Mouse (Mus musculus) liver, embryonic 16.5 days (tissue): ENCODE measurements around the gene Ezh2. TPM values are rescaled to one million over a fixed set of nuclear protein-coding genes. Genes with fewer than 3 reads are reported as not detected.

Experiments
- ATAC-seq: fragments of 200-750 bp; cut with Nextera tagmentation; 2 replicates; pipeline ENCODE4 v1.8.0; 2017; ENCODE audit warnings: low read depth, mild to moderate bottlenecking, moderate number of reproducible peaks, moderate library complexity
- H3K27ac ChIP-seq: fragments of 300-500 bp; sonication (generic); 2 replicates; pipeline ENCODE4 v1.5.1; 2014; ENCODE audit warnings: mild to moderate bottlenecking, low read length
- H3K27me3 ChIP-seq: fragments of 300-500 bp; sonication (generic); 2 replicates; pipeline ENCODE4 v1.6.1; 2014; ENCODE audit warnings: low read depth, low read length, mixed read lengths; ENCODE audit not compliant: control insufficient read depth, insufficient read depth
- H3K36me3 ChIP-seq: fragments of 300-500 bp; sonication (generic); 2 replicates; pipeline ENCODE4 v1.6.1; 2014; ENCODE audit warnings: mild to moderate bottlenecking; ENCODE audit not compliant: control insufficient read depth, insufficient read depth
- H3K4me1 ChIP-seq: fragments of 300-500 bp; sonication (generic); 2 replicates; pipeline ENCODE4 v1.6.1; 2014; ENCODE audit warnings: low read depth, low read length, mixed read lengths; ENCODE audit not compliant: control insufficient read depth
- H3K4me2 ChIP-seq: fragments of 300-500 bp; sonication (generic); 2 replicates; pipeline ENCODE4 v1.6.1; 2014; ENCODE audit warnings: low read depth, low read length, mixed read lengths
- H3K4me3 ChIP-seq: fragments of 300-500 bp; sonication (generic); 2 replicates; pipeline ENCODE4 v1.5.1; 2014; ENCODE audit warnings: low read depth, mild to moderate bottlenecking, low read length
- H3K9ac ChIP-seq: fragments of 300-500 bp; sonication (generic); 2 replicates; pipeline ENCODE4 v1.6.1; 2014; ENCODE audit warnings: low read depth, low read length
- H3K9me3 ChIP-seq: fragments of 300-500 bp; sonication (generic); replicated peaks from 2 replicates; pipeline ENCODE4 v1.6.1; 2016; ENCODE audit warnings: low read length; ENCODE audit not compliant: control insufficient read depth
- WGBS: fragments of 180-500 bp; shearing (Covaris S2); extraction: QIAGEN DNeasy Blood & Tissue Kit; methylation state at CpG from one replicate; pipeline ENCODE4 v1.1.7; 2014; ENCODE audit not compliant: insufficient replicate concordance; 5-methylcytosine and 5-hydroxymethylcytosine counted together
- polyA plus RNA-seq: library from polyadenylated mRNA; unstranded; fragments of >200 nt; fragmentation: Nextera tagmentation; extraction: Ambion mirVana; gene quantifications from 2 replicates; pipeline ENCODE4 v1.2.1, GENCODE M21; 2015

Ezh2 gene
- polyA plus RNA-seq, 1 experiment from 2014 or later: 42.3 TPM

GRCm38 (mm10) chr6:47560846-47561245 lies 34.3 kb downstream of the Ezh2 start:
- no peaks in the 10 kb centered on the region for H3K27me3 ChIP-seq
- WGBS: 48% methylated on average over 2 of the region's 2 CpGs
- peaks cover 15% of the 10 kb centered on the region for H3K4me1 ChIP-seq
- H3K9ac ChIP-seq: no peak overlapping the region
- no peaks in the 10 kb centered on the region for H3K9me3 ChIP-seq
- no peak for ATAC-seq
- no peak overlapping the region for H3K27ac ChIP-seq
- H3K4me3 ChIP-seq: no peak overlapping the region
- H3K36me3 ChIP-seq: peaks cover 33% of the 10 kb centered on the region
- H3K4me2 ChIP-seq: no peak overlapping the region

DNA sequence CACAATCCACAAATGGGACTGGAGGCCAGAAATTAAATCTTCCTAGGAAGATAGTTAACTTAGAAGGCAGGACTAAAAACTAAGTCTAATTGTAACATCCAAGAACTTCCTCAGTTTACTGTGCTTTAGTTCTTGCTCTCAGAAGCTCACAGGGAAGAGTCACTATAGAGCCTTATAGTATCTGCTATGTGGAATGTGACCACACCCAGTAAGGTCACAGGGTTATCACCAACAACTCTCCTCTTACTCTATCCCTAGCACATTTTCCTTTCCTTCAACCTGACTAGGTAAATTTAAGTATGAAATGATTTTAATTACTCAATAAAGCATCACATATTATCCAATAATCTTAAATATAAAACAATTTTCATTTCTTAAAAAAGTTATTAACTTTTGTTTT lies 34.7 kb downstream of the Ezh2 start:
- peaks cover 36% of the 10 kb centered on the region for H3K36me3 ChIP-seq
- peaks cover 13% of the 10 kb centered on the region for H3K4me1 ChIP-seq
- no peak overlapping the region for H3K9ac ChIP-seq
- no peaks in the 10 kb centered on the region for H3K27me3 ChIP-seq
- no peak for ATAC-seq
- H3K9me3 ChIP-seq: no peaks in the 10 kb centered on the region
- no peak overlapping the region for H3K4me3 ChIP-seq
- H3K4me2 ChIP-seq: no peak overlapping the region
- H3K27ac ChIP-seq: no peak overlapping the region

- Histone ChIP-seq H3K9me3 (no peaks in the 10 kb centered on the region), H3K27me3 (no peaks in the 10 kb centered on the region), H3K4me1 (peaks cover 9% of the 10 kb centered on the region), H3K36me3 (peaks cover 41% of the 10 kb centered on the region), H3K4me2 (no peak overlapping the region), H3K4me3 (no peak overlapping the region), H3K27ac (no peak overlapping the region), H3K9ac (no peak overlapping the region)
- 81% methylated on average over 2 of the region's 2 CpGs for WGBS
- ATAC-seq: no peak
Observed at GRCm38 (mm10) chr6:47559287-47559686, 35.9 kb downstream of the Ezh2 start.

- H3K36me3 ChIP-seq: peaks cover 61% of the 10 kb centered on the region
- no peak for ATAC-seq
- 50% methylated on average over 4 of the region's 4 CpGs for WGBS
Observed at GRCm38 (mm10) chr6:47552280-47552679, 42.9 kb downstream of the Ezh2 start.

DNA sequence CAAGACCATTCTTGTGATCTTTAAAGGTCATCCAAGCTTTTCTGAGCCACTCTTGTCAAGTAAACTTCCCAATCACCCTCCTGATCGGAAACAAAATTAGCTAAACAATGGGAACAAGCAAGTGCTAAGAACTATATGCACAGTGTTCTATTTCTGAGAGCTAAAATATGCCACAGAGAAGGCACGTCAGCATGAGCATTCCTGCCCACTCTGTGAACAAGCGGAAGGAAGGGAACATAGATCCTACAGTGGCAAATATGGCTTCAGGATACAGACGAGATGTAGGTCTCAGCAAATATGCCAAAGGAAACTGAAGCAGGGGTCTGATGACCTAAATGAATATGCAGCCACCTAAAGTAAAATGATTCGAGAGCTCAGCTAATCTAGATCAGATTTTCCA lies 59.8 kb downstream of the Ezh2 start:
- Histone ChIP-seq H3K36me3 (peaks cover 54% of the 10 kb centered on the region), H3K4me1 (no peaks in the 10 kb centered on the region), H3K27ac (no peak overlapping the region), H3K4me2 (no peak overlapping the region), H3K9me3 (no peaks in the 10 kb centered on the region), H3K9ac (no peak overlapping the region), H3K27me3 (no peaks in the 10 kb centered on the region), H3K4me3 (no peak overlapping the region)
- no peak for ATAC-seq
- 78% methylated on average over 5 of the region's 5 CpGs for WGBS

More at GRCm38 (mm10) chr6:47552280-47552679, 42.9 kb downstream of the Ezh2 start:
- H3K4me1 ChIP-seq: no peaks in the 10 kb centered on the region
- H3K27ac ChIP-seq: no peak overlapping the region
- H3K4me3 ChIP-seq: no peak overlapping the region
- no peaks in the 10 kb centered on the region for H3K27me3 ChIP-seq
- H3K4me2 ChIP-seq: no peak overlapping the region
- H3K9me3 ChIP-seq: no peaks in the 10 kb centered on the region
- no peak overlapping the region for H3K9ac ChIP-seq

GRCm38 (mm10) chr6:47532547-47532946 lies 62.6 kb downstream of the Ezh2 start:
- no peak overlapping the region for H3K9ac ChIP-seq
- H3K4me1 ChIP-seq: no peaks in the 10 kb centered on the region
- peaks cover 74% of the 10 kb centered on the region for H3K36me3 ChIP-seq
- no peaks in the 10 kb centered on the region for H3K9me3 ChIP-seq
- 78% methylated on average over 1 of the region's 1 CpGs for WGBS
- no peak overlapping the region for H3K27ac ChIP-seq
- ATAC-seq: no peak
- H3K27me3 ChIP-seq: no peaks in the 10 kb centered on the region
- H3K4me3 ChIP-seq: no peak overlapping the region
- no peak overlapping the region for H3K4me2 ChIP-seq

- H3K36me3 ChIP-seq: peaks cover 66% of the 10 kb centered on the region
Observed at GRCm38 (mm10) chr6:47527655-47528054, 67.5 kb downstream of the Ezh2 start.

GRCm38 (mm10) chr6:47527129-47527528 lies 68.0 kb downstream of the Ezh2 start:
- Histone ChIP-seq H3K4me1 (no peaks in the 10 kb centered on the region), H3K4me3 (no peak overlapping the region), H3K9ac (no peak overlapping the region), H3K9me3 (no peaks in the 10 kb centered on the region), H3K36me3 (peaks cover 66% of the 10 kb centered on the region), H3K27me3 (no peaks in the 10 kb centered on the region), H3K27ac (no peak overlapping the region), H3K4me2 (no peak overlapping the region)
- ATAC-seq: no peak
- 60% methylated on average over 2 of the region's 2 CpGs for WGBS

More at GRCm38 (mm10) chr6:47527655-47528054, 67.5 kb downstream of the Ezh2 start:
- Histone ChIP-seq H3K4me1 (no peaks in the 10 kb centered on the region), H3K27me3 (no peaks in the 10 kb centered on the region), H3K9me3 (no peaks in the 10 kb centered on the region), H3K9ac (no peak overlapping the region), H3K4me3 (no peak overlapping the region), H3K4me2 (no peak overlapping the region), H3K27ac (no peak overlapping the region)
- WGBS: 29% methylated on average over 1 of the region's 1 CpGs
- ATAC-seq: no peak

GRCm38 (mm10) chr6:47526446-47526845 lies 68.7 kb downstream of the Ezh2 start:
- Histone ChIP-seq H3K36me3 (peaks cover 62% of the 10 kb centered on the region), H3K9me3 (no peaks in the 10 kb centered on the region), H3K27me3 (no peaks in the 10 kb centered on the region), H3K4me1 (no peaks in the 10 kb centered on the region), H3K9ac (no peak overlapping the region), H3K27ac (no peak overlapping the region), H3K4me3 (no peak overlapping the region), H3K4me2 (no peak overlapping the region)
- WGBS: 82% methylated on average over 4 of the region's 4 CpGs
- ATAC-seq: no peak
